Mouse (Mus musculus) naive thymus-derived CD4-positive, alpha-beta T cell, adult 2 months (primary cell): ENCODE data around the gene Fam83f.
"Not testable (repeated sequence)": the region's sequence is repeated elsewhere in the genome, so short reads cannot be mapped to it uniquely, and the experiment has no call there.

Experiments used
- DNase-seq: peaks from one replicate; pipeline ENCODE4 v3.0.0-alpha.2; 2011; ENCODE audit warnings: low read depth

The Fam83f gene

DNA sequence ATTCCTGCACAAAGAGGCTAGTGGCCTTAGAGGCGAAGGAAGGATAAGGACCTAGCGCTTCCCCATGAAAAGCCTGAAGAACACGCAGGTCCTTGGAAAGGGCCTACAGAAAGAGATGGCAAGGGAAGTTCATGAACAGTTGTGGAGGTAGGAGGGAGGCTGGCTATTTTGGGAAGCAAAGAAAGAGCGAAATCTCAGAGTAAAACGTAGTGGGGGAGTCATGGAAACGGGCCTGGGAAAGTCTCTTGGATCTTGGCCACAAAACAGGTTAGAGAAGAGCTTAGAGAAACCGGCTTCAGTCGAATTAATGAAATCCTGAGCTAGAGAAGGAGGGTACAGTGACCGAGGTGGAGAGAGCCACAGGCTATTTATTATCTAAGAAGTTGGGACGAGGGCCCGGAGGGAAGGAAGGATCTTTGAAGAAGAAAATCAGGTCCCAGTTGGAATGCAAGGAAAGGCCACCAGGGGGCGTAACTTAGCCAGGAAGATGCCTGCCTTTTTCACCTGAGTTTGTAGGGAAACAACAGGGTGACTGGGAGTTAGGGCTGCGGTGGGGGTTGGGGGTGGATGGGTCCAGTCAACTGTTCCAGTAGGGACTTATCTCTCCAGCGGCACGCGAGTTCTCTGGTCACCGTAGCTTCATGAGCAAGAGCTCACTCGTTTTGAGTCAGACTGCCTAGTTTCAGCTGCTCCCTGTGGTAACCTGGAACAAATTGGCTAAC, 34.3 kb downstream of the Fam83f start:
- DNase-seq: peak; percentile 85

DNA sequence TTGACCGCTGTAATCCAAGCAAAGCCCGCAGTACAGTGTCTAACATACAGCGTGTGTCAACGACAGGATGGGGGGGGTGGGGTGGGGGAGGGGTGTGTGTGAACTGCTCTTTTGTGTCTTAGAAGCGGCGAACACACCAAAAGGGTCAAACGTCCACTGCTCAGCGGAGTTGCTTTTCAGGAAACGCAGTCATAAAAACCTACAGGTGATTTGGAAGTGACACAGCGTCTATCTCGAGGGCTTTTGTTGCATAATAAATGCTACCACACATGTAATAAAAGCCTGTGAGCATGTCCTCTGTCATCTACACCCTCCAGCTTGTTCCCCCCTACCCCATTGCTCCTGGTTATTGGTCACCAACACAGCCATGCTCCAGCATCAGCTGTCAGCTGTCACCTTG, 34.9 kb downstream of the Fam83f start:
- no peak for DNase-seq

DNA sequence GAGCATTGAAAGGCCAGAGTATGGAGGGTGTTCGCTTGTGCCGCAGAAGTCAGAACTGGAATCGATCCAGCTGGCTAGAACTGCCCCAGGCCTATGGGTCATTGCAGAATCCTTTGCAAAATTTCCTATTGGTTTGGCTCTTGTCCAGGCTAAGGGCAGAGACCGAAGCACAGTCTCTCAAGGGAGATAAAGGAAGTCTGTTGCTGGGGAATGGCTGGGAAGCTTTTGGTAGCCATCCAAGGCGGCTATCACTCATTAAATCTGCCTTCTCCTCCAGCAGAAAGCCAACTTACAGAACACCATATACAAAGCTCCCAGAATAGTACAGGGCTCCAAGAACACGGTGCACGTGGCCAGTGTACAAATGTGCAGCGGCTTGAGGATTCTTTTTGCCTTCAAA, 35.4 kb downstream of the Fam83f start:
- DNase-seq: no peak

DNA sequence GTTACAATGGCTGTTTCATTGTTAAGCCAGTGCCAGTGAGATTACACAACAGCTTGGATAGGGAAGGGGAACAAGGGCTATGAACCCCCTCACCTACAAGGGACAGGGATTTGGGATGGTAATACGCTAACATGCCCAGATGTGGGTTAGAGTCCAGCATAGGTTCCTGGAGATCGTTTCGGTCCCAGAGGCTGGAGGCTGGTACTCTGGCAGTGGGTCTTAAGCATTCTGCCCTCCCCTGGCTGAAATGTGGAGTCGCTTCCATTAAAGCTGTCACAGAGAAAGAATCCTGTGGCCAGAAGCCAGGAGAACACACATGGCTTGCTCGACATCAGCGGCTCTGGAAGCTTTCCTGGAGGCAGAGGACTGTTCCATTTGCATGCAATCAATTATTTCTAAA, 37.9 kb downstream of the Fam83f start:
- no peak for DNase-seq

DNA sequence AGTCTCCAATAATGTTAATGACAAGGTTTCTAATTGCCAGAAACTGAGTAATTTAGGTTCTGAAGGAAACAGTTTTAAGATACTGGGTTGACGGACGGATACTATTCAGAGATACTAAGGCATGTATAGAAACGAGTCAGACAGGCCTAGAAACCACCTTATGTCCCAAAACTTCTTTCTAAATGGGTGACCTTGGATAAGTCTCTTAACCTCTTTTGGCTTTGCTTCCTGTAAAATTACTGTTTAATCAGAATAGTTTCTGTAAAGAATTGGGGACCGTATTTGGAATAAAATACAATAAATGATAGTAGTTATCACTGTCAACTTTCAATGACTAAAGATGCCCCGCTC, 38.6 kb downstream of the Fam83f start:
- DNase-seq: no peak

DNA sequence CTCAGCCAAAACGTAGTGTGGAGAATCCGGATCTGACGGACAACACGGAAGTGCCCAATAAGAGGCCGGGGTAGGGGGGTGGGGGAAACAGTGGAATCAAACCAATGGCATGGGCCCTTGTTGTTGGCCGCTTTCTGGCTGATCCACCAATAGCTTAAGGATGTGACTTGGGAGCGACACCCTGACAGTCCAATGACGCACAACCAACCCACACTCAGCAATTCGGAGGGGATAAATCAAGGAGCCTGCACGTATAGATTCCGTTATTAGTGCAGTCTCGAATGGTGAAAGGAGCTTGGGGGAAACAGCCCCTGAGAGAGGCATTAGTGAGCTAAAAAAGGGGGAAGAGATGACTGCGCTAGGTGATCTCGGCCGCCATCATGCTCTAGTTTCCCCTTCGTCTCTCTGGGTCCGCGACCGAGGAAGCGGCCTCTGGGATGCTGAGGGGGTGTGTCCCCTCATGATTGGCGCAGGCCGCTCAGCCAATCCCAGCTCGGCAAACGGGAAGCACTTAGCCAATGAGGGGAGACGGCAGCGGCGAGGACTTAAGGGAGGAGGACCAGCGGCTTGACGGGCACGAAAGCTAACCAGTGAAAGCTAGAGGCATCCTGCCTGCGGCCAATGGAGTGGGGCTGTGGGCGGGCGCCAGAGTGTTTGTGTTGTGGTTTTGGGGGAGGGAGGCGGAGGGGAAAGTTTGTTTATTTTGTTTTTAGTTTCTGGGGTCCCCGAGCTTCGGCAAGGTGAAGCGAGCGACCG, 39.1 kb downstream of the Fam83f start, which contains the start of gene Tnrc6b:
Tnrc6b (plus strand) TSS at position 706 of the 756 bp plus-strand sequence.
- DNase-seq: peak; percentile 99

DNA sequence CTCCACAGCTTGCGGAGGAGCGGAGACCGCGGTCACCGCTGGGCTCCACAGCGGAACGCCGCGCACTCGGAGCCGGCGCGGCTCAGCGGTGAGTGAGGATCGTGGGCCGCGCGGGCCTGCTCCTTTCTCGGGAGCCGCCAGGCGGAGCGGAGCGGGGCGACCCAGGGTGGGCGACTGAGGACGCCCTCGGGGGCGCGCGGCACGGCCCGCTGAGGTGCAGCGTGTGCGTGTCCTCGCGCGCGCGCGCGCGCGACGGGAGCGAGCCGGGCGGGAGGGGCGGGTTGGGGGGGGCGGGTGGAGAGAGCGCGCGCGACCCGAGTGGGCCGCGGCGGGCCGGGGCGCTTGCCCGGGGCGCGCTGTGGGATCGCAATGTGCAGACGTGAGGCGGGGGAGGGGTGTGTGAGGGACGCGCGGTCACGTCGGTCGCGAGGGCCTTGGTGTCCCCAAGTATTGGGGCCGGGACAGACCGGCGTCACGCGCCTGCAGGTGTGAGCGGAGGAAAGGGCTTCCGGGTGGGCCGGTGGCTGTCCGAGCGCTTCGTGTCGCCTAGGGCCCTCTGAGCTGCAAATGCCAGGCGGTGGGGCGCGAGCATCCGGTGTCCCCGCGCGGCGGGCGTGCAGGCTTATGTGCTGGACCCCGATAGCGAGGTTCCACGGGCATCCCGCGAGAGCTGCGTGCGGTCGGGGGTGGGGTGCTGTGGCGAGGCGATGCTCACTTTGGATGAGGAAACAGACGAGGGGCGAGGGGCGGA, 39.9 kb downstream of the Fam83f start:
- peak; percentile 72 for DNase-seq

DNA sequence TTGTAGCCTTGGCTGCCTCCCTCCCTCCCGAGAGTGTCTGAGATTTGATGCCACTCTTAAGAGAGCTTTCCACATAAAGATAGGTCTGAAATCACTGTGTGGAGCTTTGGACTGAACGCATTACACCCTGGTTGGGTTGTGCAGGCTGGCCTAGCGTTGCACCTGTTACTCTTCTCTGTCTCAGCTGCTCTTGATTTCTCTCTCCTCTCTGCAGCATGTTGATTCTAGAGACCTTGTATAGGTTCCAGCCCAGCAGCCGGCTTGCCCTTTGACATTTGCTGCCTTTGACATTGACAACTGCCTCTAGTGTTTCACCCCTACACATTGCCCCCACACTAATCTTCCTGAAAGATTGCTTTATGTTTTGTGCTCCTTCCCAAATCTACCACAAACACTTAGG, 42.7 kb downstream of the Fam83f start:
- no peak for DNase-seq

DNA sequence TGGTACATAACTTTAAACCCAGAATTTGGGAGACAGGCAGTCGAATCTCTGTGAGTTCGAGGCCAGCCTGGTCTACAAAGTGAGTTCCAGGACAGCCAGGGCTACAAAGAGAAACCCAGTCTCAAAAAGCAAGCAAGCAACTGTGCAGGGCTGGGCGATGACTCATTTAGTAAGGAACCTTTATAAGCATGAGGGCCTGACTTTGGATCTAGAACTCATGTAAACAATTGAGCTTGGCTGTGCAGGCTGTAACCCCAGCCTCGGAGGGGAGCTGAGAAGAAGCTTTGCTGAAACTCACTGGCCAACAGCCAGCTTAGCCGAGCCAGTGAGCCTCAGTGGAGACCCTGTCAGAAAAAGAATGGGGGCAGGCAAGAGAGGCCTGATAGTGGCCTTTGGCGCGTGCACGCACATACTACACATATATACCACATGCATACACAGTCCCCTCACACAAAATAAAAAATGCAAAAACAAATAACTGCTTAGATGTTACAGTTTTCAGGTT, 45.0 kb downstream of the Fam83f start:
- no peak for DNase-seq

DNA sequence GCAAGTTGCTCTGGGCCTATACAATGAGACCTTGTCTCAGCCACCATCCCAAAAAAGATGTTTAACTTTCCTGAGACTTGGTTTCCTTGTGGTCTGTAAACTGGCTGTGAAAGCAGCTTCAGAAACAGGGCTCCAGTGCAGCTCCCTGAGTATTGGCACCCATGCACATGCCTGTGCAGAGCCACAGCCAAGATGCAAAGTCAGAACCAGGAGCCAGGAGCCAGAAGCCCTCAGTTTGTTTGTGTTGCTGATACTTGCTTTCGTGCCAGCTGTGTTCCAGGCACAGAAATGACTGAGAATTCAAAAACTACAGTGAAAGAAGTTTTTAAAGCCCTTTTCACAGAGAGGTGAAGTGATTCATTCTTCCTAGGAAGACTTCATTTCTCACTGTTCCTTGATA, 45.8 kb downstream of the Fam83f start:
- no peak for DNase-seq

DNA sequence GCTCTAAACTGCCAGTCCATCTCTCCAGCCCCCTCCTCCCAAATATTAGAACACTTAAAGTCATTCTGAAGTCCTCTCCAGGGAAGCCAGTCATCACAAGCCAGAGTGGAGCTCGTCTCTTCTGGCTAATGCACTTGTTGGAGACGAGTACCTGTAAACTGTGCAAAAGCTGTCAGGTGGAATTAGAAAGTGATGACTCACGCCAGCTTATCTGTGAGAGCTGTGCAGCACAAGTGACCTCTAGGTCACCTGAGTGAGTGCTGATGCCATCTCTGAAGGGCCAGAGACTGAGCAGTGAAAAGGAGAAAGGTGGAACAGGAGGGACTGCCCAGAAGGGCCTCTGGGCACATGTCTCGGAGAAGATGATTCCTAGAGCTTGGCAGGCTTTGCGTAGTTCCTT, 48.6 kb downstream of the Fam83f start:
- DNase-seq: no peak

DNA sequence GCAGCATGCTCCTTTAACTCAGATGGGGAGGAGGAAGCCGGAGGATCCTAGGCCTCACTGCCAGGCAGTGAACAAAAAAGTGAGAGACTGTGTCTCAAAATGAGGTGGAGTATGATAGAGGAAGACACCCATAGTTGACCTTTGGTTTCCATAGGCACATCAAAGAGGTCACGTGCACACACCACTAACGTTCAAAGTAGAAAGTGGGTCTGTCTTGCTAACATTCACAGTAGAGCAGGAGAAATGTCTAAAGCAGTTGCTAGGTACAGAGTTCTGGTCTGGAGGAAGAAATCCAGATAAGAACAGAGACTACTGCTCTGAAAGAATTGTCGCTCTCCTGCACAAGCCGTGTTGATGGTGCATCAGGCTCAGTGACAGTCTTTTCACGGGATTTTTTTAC, 50.2 kb downstream of the Fam83f start:
- DNase-seq: no peak

DNA sequence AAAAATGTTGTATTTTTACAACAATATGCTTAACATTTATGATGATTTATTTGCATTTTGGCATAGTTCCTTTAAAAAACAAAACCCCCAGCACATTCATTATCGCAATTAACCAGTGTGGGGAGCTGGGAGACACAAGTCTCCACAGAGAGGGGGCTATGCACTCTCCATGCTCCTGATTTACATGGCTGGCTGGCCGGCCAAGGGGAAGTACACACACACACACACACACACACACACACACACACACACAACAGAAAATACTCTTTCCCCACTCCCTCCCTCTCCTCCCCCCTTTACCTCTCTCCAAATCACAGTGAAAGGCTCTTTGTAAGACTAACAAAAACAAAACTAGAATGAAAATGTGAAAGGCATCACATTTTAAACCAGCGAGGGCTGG, 50.7 kb downstream of the Fam83f start:
- no peak for DNase-seq

DNA sequence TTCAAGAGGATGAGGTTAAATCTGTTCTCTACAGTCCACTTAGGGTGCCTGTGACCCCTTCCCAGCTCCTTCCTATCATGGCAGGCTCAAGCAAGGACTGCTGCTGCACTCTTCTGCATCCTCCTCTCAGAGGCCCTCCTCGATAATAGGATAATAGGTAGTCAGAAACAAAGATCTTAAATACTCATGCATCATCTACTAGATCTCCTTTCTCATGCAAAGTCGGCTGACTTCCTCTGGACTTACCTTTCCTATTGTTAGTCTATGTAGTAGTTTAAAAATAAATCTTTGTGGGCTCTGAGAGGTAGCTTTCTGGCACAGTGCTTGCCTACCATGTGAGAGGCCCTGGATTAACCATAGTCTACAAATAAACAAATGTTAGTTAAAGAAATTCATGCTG, 57.8 kb downstream of the Fam83f start:
- no peak for DNase-seq

DNA sequence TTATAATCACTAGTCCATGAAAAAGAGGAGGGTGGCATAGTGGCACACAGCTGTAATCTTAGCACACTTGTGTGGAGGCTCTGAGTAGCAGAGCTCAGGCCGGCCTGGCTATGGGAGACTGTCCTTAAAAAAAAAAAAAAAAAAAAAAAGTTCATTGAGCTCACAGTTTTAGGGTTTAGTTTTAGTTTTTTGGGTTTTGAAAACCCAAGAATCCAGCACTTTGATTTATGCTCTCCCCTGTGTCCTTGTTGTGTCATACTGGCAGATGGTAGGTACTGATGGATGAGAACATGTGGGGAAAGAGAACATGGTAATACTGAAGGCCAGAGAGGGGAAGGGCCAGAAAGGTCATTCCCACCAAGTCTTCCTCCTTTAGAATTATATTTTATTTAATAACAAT, 59.4 kb downstream of the Fam83f start:
- no peak for DNase-seq

DNA sequence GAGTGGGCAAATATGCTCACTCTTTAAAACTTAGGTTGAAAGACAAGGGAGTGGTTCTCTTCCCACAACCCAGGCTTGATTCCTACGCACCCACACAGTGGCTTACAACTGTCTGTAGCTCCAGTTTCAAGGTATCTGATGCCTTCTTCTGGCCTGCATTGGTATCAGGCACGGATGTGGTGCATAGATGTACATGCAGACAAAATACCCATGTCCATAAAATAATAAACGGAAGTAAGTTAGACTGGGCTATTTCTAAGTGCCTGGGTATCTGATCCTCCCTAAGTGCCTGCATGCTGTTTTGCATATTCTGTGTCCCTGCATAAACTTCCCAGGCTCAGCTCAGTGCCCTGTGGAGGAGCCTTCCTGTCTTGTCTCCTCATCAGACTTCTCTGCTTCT, 59.9 kb downstream of the Fam83f start:
- no peak for DNase-seq

DNA sequence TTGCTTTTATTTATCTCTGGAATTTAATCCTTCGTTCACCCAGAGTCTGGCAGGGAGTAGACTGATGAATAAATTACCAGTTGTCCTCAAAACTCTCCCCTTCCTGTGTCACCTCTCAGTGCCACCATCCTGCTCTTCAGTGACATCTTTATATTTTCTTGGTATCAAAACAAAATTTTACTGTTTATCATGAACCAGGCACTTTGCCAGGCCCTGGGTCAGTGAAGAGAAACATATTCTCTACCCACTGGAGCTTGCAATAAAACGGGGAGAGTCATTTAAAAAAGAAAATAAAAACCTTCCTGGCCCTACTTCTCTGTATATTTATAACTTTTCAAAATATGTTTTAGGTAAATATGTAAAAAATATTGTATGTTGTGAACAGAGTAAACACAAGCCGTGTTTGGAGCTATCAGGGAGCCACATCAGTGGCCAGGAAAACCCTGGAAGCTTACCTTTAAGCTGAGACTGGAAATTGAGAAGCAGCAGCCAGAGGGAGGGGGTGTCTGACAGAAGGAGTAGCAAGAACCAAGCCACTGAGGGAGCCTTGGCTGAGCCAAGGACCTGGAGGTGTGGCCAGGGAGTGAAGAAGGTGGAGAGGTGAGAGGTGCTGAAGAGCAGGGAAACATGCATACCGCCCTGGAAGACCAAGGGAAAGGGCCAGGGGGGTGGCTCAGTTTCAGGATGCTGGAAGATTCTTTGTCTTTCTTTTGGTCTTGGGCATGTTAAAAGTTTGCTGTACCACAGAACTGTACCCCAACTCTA, 60.8 kb downstream of the Fam83f start:
- no peak for DNase-seq

DNA sequence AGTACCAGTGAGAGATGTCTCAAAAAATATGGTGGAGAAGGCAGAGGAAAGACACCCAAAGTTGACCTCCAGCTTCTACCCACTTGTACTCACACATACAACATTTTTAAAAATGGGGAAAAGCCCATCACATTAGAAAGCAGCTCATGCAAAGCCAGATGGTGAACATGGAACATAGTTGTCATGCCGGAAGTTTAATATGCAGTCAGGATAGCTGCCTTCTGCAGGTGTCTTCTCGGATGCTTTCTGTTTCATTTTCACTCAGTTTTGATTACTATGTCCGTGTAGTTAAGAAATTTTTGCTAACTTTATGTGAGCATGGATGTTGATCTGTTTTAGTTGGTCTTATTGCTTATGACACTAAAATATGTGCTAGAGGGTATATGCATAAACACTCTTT, 63.7 kb downstream of the Fam83f start:
- peak; percentile 74 for DNase-seq

DNA sequence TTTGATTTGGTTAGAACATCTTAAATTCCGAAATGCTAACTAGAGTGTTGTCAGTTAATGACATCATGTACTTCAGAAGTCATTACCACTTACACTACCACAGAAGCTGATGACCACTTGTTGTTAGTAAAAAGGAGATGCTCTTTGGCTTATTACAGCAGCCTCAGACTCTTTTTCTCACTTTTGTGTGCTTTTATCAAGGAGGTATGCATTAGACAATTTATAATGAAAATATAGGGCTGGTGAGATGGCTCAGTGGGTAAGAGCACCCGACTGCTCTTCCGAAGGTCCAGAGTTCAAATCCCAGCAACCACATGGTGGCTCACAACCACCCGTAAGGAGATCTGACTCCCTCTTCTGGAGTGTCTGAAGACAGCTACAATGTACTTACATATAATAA, 64.1 kb downstream of the Fam83f start:
- not testable (repeated sequence) for DNase-seq

DNA sequence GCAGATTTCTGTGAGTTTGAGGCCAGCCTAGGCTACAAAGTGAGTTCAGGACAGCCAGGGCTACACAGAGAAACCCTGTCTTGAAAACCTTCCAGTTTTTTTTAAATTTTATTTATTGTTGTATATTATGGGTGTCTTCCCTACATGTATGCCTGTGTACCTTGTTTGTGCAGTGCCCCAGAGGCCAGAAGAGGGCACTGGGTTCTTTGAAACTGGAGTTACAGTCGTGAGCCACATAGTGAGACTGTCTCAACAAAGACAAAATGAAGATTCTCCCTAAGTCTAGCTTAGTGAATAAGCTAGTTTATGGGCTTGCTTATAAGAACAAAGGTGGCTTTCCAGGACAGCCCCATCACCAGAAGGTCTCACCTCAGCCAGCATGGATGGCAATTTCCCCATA, 64.9 kb downstream of the Fam83f start:
- DNase-seq: peak; percentile 57

DNA sequence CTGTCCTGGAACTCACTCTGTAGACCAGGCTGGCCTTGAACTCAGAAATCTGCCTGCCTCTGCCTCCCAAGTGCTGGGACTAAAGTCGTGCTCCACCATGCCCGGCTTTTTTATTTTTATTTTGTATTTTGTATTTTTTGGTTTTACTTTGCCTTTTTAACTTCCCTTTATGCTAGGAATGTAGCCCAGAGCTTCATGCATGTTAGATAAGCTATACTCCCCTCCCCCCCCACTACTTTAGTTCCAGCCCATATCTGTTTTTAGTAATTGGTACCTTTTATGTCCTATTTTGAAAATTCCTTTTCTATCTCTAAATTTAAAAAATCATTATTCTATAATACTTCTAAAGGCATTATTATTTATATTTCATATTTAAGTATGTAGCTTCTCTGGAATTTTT, 66.6 kb downstream of the Fam83f start:
- no peak for DNase-seq

DNA sequence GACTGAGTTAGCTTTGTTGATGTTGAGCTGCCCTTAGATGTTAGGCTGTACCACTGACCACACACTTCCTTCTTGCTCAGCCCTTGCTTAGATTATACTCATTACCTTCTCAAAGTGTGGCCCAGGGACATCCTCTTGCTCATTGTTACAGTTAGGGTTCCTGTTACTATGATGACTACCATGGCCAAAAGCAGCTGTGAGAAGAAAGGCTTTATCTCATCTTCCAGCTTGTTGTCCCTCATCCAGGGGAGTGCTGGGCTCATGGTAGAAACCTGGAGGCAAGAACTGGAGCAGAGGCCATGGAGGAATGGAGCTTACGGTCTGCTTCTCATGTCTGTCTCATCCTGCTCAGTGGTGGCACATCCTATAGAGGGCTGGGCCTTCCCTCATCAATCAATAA, 68.3 kb downstream of the Fam83f start:
- peak; percentile 44 for DNase-seq
